Mouse (Mus musculus): Measurements from ENCODE around the gene P4ha2. TPM values are rescaled to one million over a fixed set of nuclear protein-coding genes. Genes with fewer than 3 reads are reported as not detected.
A peak's percentile ranks its signal among the peaks of the same experiment; 100 is the strongest.

The P4ha2 gene
- polyA plus RNA-seq, 1 experiment from 2014 or later, result 25.0 TPM

DNA sequence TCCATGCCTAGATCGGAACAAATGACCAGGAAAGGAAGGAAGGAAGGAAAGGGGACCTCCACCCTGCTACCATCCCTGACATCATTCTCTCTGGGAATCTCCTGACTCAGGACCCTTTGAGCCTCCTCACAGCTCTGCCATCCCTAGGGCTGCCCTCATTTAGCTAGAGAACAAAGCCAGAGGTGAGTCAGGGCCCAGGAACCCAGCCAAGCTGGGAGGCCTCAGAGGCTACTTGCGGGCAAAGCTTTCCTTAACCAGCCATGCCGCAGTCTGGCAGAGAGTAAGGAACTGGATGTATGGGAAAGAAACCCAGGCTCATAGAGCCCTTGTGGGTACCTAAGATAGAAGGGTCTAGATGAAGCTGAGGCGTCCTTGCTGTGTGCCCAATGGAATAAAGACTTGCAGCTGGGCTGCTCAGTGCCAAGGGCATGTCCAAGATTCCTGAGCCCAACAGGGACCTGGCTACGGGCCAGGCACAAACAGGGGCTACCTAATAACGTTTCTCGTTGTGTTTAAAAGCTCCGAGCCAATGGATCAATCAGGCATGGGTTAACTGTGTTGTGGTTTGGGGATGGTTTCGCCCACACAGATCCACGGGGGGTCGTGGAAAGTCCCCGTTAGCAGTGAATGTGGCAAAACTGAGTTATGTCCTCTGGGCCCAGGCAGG, 37.7 kb upstream of the P4ha2 start:
- no peak overlapping the region for H3K4me3 ChIP-seq
- no peaks in the 10 kb centered on the region for H3K36me3 ChIP-seq
- 90% methylated on average over 12 of the region's 12 CpGs for WGBS
- no peak for DNase-seq (ENCODE audit: low spot score)
- H3K27me3 ChIP-seq (ENCODE audit: low read depth, poor library complexity, severe bottlenecking), result peaks cover 11% of the 10 kb centered on the region
- no peak overlapping the region for H3K27ac ChIP-seq (replicated peaks)
- H3K4me1 ChIP-seq, result peaks cover 49% of the 10 kb centered on the region
- H3K9me3 ChIP-seq (replicated peaks), result no peaks in the 10 kb centered on the region

- no peaks in the 10 kb centered on the region for H3K9me3 ChIP-seq (replicated peaks)
- H3K4me1 ChIP-seq, result peaks cover 49% of the 10 kb centered on the region
- no peaks in the 10 kb centered on the region for H3K36me3 ChIP-seq
- H3K27ac ChIP-seq (replicated peaks), result no peak overlapping the region
- 82% methylated on average over 9 of the region's 9 CpGs for WGBS
- no peak overlapping the region for H3K4me3 ChIP-seq
- DNase-seq (ENCODE audit: low spot score), result no peak
- H3K27me3 ChIP-seq (ENCODE audit: low read depth, poor library complexity, severe bottlenecking), result peaks cover 18% of the 10 kb centered on the region
Observed at GRCm38 (mm10) chr11:54062753-54063471, 37.0 kb upstream of the P4ha2 start.

DNA sequence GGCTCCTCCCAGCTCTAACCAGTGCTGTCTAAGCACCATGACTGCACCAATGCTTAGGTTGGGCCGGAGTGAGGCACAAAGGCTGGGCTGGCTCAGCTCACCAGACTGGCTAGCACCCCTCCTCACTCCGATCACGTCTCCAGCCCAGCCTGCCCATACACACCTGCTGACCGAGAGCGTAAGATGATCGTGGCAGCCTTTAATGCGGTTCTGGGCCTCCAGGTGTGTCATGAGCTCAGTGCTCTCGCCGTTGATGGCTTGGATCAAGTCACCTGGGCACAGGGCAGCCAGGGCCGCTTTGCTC, 36.5 kb upstream of the P4ha2 start:
- Histone ChIP-seq H3K9me3 (replicated peaks) (no peaks in the 10 kb centered on the region), H3K4me1 (peaks cover 49% of the 10 kb centered on the region), H3K4me3 (no peak overlapping the region), H3K27me3 (ENCODE audit: low read depth, poor library complexity, severe bottlenecking) (peaks cover 23% of the 10 kb centered on the region), H3K36me3 (no peaks in the 10 kb centered on the region), H3K27ac (replicated peaks) (no peak overlapping the region; the same call in 1 of the 2 replicates)
- 90% methylated on average over 10 of the region's 10 CpGs for WGBS
- DNase-seq (ENCODE audit: low spot score), result peak; percentile 6

DNA sequence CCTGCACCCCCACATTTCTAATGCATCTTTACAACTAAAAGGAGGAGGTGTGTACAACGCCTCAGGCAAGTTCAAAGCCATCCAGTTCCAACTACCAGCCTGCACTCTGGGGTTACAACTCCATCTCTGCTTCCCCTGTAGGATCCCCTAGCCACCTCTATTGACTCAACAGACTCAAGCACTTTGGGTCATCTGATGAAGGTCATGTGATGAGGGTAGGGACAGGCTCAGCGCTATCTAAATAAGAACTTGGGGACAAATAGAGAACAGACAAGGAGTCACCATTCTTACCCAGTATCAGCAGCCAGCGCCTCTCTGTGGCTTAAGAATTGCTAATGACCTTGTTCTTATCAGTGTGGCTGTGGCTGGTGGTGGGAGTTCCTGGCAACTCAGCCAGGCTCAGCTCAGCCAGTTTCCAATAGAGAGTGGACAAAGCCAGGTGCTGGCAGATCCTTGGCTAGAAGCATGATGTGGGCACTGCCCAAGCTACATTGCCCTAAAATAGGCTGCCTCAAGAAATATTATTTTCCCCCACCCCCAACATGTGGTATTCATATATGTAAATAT, 35.4 kb upstream of the P4ha2 start:
- H3K27ac ChIP-seq (replicated peaks), result no peak overlapping the region
- H3K9me3 ChIP-seq (replicated peaks), result no peaks in the 10 kb centered on the region
- DNase-seq (ENCODE audit: low spot score), result no peak
- WGBS, result 79% methylated on average over 3 of the region's 3 CpGs
- no peaks in the 10 kb centered on the region for H3K36me3 ChIP-seq
- peaks cover 49% of the 10 kb centered on the region for H3K4me1 ChIP-seq
- H3K4me3 ChIP-seq, result no peak overlapping the region
- H3K27me3 ChIP-seq (ENCODE audit: low read depth, poor library complexity, severe bottlenecking), result peaks cover 28% of the 10 kb centered on the region

DNA sequence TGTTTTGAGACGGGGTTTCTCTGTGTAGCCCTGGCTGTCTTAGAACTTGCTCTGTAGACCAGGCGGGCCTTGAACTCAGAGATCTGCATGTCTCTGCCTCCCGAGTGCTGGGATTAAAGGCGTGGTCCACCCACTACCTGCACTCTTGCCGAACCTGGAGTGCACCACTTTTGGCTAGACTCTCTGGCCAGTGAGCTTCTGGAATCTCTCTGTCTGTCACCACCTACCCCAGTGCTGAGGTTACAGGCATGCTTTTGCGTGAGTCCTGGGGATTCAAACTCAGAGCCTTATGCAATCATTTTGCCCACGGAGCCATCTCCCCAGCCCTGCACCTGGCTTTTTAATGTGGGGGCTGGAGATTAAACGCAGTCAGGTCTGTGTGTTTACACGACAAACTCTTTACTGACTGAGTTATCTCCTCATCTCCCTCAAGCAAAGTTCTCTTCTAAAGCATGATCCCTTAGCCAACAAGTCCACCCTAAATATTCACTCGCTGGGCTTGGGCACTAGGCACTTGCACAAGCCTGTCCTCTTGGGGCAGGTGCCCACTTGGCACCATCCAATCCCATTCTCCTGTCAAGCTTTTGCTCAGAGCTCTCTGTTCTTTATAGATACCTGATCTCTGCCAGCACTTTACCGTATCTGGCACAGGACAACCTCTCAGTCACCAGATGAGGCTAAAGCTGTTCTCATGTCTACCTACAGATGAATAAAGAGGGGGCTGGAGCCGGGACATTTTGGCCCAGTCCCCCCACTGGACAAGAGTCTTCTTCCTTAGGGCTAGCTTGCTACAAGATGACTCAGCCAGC, 34.6 kb upstream of the P4ha2 start:
- Histone ChIP-seq H3K27ac (replicated peaks) (no peak overlapping the region), H3K4me3 (no peak overlapping the region), H3K36me3 (no peaks in the 10 kb centered on the region), H3K27me3 (ENCODE audit: low read depth, poor library complexity, severe bottlenecking) (peaks cover 36% of the 10 kb centered on the region), H3K9me3 (replicated peaks) (no peaks in the 10 kb centered on the region), H3K4me1 (peaks cover 44% of the 10 kb centered on the region)
- WGBS, result 90% methylated on average over 12 of the region's 12 CpGs
- DNase-seq (ENCODE audit: low spot score), result no peak

DNA sequence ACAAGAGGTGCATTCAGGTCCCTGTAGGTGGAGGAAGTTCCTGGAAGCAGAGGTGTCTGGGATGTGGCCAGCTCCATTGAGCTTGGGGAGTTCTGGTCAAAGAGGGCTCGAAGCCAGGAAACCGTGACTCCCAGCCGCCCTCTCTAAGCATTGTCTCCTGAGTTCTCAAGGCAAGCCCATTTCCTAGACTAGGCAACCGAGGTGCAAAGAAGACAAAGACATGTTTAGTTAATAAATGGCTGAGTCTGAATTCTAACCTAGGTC, 34.0 kb upstream of the P4ha2 start:
- Histone ChIP-seq H3K4me1 (peaks cover 40% of the 10 kb centered on the region), H3K4me3 (no peak overlapping the region), H3K9me3 (replicated peaks) (no peaks in the 10 kb centered on the region), H3K36me3 (no peaks in the 10 kb centered on the region), H3K27me3 (ENCODE audit: low read depth, poor library complexity, severe bottlenecking) (peaks cover 39% of the 10 kb centered on the region), H3K27ac (replicated peaks) (no peak overlapping the region)
- WGBS, result 88% methylated on average over 4 of the region's 4 CpGs
- no peak for DNase-seq (ENCODE audit: low spot score)

DNA sequence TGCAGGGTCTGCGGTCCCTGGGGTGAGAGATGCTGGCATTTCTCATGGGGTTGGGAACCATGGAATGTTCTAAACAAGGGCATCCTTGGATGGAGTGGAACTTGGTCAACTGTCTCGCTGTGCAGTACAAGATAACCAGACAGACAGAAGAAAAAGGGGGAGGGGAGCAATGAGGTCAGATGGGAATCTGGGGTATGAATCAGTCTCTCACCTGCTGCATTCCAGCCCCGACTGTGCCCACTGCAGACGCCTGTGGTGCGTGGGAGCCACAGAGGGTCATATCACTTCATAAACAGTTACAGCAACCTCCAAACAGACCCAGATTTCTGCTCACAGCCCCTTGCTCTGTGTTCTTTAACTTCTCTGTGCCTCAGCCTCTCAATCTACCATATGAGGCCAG, 33.5 kb upstream of the P4ha2 start:
- DNase-seq (ENCODE audit: low spot score), result no peak
- Histone ChIP-seq H3K4me1 (peaks cover 40% of the 10 kb centered on the region), H3K36me3 (no peaks in the 10 kb centered on the region), H3K4me3 (no peak overlapping the region), H3K27me3 (ENCODE audit: low read depth, poor library complexity, severe bottlenecking) (peaks cover 45% of the 10 kb centered on the region), H3K27ac (replicated peaks) (no peak overlapping the region), H3K9me3 (replicated peaks) (no peaks in the 10 kb centered on the region)
- WGBS, result 90% methylated on average over 5 of the region's 5 CpGs

- 39% methylated on average over 12 of the region's 12 CpGs for WGBS
- peak overlapping the region; percentile 85 for H3K27ac ChIP-seq (replicated peaks)
- DNase-seq (ENCODE audit: low spot score), result peak; percentile 40
Observed at GRCm38 (mm10) chr11:54067318-54067995, 32.4 kb upstream of the P4ha2 start.

GRCm38 (mm10) chr11:54067996-54068519, 31.8 kb upstream of the P4ha2 start:
- Histone ChIP-seq H3K36me3 (no peaks in the 10 kb centered on the region), H3K27ac (replicated peaks) (peak overlapping the region; percentile 85), H3K9me3 (replicated peaks) (no peaks in the 10 kb centered on the region), H3K27me3 (ENCODE audit: low read depth, poor library complexity, severe bottlenecking) (peaks cover 45% of the 10 kb centered on the region), H3K4me1 (peaks cover 34% of the 10 kb centered on the region), H3K4me3 (peak overlapping the region; percentile 69)
- DNase-seq (ENCODE audit: low spot score), result no peak
- 39% methylated on average over 4 of the region's 4 CpGs for WGBS

More at GRCm38 (mm10) chr11:54067318-54067995, 32.4 kb upstream of the P4ha2 start:
- H3K4me3 ChIP-seq, result peak overlapping the region; percentile 69
- no peaks in the 10 kb centered on the region for H3K9me3 ChIP-seq (replicated peaks)
- peaks cover 45% of the 10 kb centered on the region for H3K27me3 ChIP-seq (ENCODE audit: low read depth, poor library complexity, severe bottlenecking)
- peaks cover 38% of the 10 kb centered on the region for H3K4me1 ChIP-seq
- no peaks in the 10 kb centered on the region for H3K36me3 ChIP-seq

DNA sequence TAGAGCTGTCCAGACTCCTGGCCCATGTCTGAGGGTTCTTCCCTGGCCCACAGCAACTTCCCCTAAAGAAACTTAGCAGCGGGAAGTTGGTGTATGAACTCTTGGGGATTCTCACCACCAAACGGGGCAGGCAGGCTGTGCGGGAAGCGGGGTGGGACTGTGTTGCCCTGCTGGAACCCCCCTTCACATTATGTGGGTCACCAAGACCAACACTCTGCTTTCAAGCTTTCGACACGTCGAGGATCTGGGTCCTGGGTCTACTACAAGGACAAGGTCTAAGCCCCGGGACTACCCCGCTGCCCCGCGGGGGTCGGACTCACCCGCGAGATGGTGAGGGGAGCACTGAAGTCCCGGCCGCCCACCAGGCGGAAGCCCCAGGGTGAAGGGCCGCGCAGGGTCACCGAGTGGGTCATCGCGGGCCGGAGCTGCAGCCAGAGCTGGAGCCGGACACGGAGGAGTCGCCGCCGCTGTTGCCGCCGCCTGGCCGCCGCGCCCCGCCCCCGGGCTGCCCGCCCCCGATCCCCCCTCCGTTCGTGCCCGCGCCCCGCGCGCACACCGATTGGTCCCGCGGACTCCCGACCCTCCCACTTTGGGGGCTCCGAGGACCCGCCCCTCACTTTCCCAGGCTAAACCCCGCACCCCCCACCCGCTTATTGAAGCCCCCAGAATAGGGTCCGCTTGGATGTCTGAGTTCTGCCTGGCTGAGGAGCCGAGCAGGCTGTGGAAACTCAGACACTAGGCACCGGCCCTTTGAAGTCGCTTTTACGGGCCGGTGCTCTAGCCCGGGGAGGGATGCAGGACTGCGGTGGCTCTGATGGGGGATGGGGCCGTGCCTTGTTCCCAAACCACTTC, 31.1 kb upstream of the P4ha2 start, which contains the start of gene Pdlim4:
Pdlim4 (minus strand) TSS at position 495 of the 852 bp plus-strand sequence.
- Histone ChIP-seq H3K4me1 (peaks cover 38% of the 10 kb centered on the region), H3K9me3 (replicated peaks) (no peaks in the 10 kb centered on the region), H3K27ac (replicated peaks) (peak within 1 kb of the TSS; percentile 85), H3K27me3 (ENCODE audit: low read depth, poor library complexity, severe bottlenecking) (peaks cover 45% of the 10 kb centered on the region), H3K4me3 (peak within 1 kb of the TSS; percentile 69), H3K36me3 (no peaks in the 10 kb centered on the region)
- DNase-seq (ENCODE audit: low spot score), result peak; percentile 81
- 2% methylated on average over 59 of the region's 61 CpGs for WGBS

- 90% methylated on average over 5 of the region's 5 CpGs for WGBS
Observed at GRCm38 (mm10) chr11:54071726-54072445, 28.0 kb upstream of the P4ha2 start.

More at GRCm38 (mm10) chr11:54071726-54072445, 28.0 kb upstream of the P4ha2 start:
- Histone ChIP-seq H3K27ac (replicated peaks) (no peak overlapping the region), H3K4me1 (peaks cover 39% of the 10 kb centered on the region), H3K27me3 (ENCODE audit: low read depth, poor library complexity, severe bottlenecking) (peaks cover 37% of the 10 kb centered on the region), H3K36me3 (no peaks in the 10 kb centered on the region), H3K9me3 (replicated peaks) (no peaks in the 10 kb centered on the region), H3K4me3 (no peak overlapping the region)
- DNase-seq (ENCODE audit: low spot score), result no peak
